Mouse (Mus musculus) c-Kit-positive CD71-positive TER-119-positive erythroid progenitor cells, embryonic 14.5 days (primary cell): ENCODE results near the gene Tspan17.

Experiments
- DNase-seq: peaks from one replicate; pipeline ENCODE4 v3.0.0-alpha.2; 2013; ENCODE audit warnings: low spot score

Tspan17 gene

GRCm38 (mm10) chr13:54806434-54806976 is 17.3 kb downstream of the Tspan17 start:
- no peak for DNase-seq

DNA sequence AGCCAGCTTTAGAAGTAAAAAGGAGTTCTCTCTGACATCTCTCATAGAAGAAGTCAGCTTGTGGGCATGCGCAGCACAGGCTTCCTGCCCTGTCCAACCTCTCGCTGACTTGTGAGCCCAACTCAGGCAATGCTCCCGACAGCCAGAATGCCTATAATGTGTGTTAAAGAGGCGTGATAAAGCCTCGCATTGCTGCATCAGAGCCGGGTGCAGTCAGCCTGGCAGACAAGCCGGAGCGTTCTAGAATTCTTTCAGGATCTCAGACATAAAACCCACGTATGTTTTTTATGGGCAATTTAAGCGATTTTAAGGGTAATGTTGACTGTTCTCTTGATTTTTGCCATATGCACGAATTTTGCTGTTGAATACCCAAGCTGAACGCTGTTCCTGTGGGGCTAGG is 18.9 kb downstream of the Tspan17 start:
- DNase-seq, result no peak

GRCm38 (mm10) chr13:54811476-54811875 is 22.3 kb downstream of the Tspan17 start:
- no peak for DNase-seq

GRCm38 (mm10) chr13:54813381-54813780 is 24.2 kb downstream of the Tspan17 start:
- no peak for DNase-seq

GRCm38 (mm10) chr13:54818399-54819254 is 29.4 kb downstream of the Tspan17 start:
- DNase-seq, result no peak

DNA sequence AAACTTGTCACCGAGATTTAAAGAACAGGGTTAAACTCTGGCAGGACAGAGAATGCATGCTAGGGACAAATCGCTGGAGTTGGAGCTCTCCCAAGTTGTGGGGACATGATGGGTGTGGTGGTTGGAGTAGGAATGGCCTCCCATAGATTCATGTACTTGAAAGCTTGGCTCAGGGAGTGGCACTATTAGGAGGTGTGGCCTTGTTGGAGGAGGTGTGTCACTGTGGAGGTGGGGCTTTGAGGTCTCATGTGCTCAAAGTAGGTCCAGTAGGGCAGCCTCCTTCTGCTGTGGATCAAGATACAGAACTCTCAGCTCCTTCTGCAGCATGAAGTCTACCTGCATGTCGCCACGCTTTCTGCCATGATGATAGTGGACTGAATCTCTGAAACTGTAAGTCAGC is 31.9 kb downstream of the Tspan17 start:
- DNase-seq, result no peak

- DNase-seq, result no peak
These were observed 32.8 kb downstream of the Tspan17 start for GRCm38 (mm10) chr13:54821931-54822330.

- no peak for DNase-seq
These were observed 35.1 kb downstream of the Tspan17 start for GRCm38 (mm10) chr13:54824111-54824931.

- no peak for DNase-seq
These were observed 38.8 kb downstream of the Tspan17 start for GRCm38 (mm10) chr13:54827992-54828391.

GRCm38 (mm10) chr13:54828508-54828907 is 39.3 kb downstream of the Tspan17 start:
- DNase-seq, result no peak

- DNase-seq, result no peak
These were observed 40.3 kb downstream of the Tspan17 start for GRCm38 (mm10) chr13:54829450-54829849.

DNA sequence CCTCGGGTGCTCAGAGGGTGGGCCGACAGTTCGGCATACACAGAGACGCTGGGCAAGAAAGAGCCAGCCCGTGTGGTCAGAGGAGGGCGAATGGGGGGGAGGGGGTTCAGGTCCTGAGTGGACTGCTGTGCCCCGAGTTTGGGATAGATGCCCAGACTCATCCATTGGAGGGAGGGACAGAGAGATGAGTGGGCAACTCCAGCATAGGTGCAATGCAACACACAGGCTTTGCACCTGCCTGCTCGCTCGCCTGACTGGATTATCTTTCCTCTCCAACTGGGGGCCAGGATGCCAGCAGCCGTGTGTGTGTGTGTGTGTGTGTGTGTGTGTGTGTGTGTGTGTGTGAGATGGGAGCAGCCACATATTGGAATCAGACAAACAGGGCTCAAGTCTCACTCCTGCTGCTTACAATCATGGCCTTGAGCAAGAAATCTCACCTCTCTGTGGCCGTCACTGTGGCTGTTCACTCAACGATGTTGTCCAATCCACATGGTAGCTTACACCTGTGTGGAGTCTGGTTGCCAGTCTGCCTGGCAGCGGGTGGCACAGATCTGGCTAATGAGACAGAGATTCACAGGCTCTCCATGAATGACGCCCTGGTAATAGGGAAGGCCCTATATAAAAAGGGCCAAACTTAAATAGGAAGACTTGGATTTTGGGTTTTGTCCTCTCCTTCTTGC is 47.3 kb downstream of the Tspan17 start:
- DNase-seq, result no peak

- DNase-seq, result no peak
These were observed 47.9 kb downstream of the Tspan17 start for GRCm38 (mm10) chr13:54837061-54837460.

DNA sequence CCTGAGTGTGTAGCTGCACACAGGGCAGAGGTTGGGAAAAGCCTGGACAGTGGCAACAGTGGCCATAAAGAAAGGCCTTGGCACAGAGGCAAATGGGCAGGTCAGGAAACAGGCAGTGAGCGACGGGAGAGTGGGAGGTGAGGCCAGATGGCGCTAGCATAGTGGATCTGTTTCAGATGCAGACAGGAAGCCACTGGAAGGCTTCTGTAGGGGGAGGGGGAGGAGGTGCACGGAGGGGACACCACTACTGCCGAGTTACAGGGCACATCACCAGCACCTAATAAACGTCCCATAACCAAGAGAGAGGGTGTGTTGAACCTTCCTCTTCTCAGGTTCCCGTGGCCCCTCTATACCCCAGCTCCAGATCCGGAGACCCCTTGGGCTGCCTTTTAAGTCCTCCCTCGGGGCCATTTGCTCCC is 48.3 kb downstream of the Tspan17 start:
- DNase-seq, result no peak

- DNase-seq, result no peak
These were observed 49.4 kb downstream of the Tspan17 start for GRCm38 (mm10) chr13:54838540-54838939.

DNA sequence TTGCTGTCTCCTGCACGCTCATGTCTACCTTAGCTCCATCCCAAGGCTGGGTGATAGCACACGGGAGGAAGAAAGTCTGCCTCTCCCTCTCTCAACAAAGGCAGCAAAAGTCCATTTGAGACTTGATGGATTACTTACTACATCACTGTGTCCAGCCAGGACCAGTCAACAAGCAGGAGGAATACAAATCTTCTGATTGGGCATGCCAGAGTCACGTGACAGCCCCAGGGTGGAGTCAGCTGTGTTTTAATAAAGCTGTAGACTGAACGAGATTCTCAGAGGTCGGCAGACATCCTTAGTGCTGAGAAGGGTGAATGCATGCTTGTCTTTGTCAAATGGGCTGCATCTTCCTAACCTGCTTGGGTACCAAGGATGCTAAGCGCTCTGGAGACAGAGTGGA is 50.0 kb downstream of the Tspan17 start:
- DNase-seq, result no peak

GRCm38 (mm10) chr13:54844579-54844978 is 55.4 kb downstream of the Tspan17 start:
- DNase-seq, result no peak
